Mouse (Mus musculus): ENCODE measurements around the gene Ggct. TPM values are rescaled to one million over a fixed set of nuclear protein-coding genes. Genes with fewer than 3 reads are reported as not detected.

Gene Ggct
- polyA plus RNA-seq, 1 experiment = 13.5 TPM

- WGBS = 78% methylated on average over 16 of the region's 16 CpGs
- Histone ChIP-seq H3K4me3 (ENCODE audit: insufficient read depth, low read depth, low read length) (no peak overlapping the region), H3K36me3 (ENCODE audit: control insufficient read depth, insufficient read depth, low read length) (peaks cover 3% of the 10 kb centered on the region), H3K27me3 (replicated peaks; ENCODE audit: control insufficient read depth, insufficient read depth, low read length) (no peaks in the 10 kb centered on the region), H3K4me1 (ENCODE audit: control insufficient read depth, insufficient read depth, low read length) (no peaks in the 10 kb centered on the region), H3K27ac (ENCODE audit: insufficient read depth, low read depth, low read length) (no peak overlapping the region)
- TF ChIP-seq POLR2A (IDR thresholded peaks at IDR 0.05; ENCODE audit: low read depth, low read length) = no peak
- TF ChIP-seq CTCF (conservative IDR thresholded peaks at IDR 0.05; ENCODE audit: insufficient read depth, insufficient read length, low read depth, low read length) = no peak
- DNase-seq = peak; percentile 31
These were observed 49.5 kb downstream of the Ggct start for GRCm38 (mm10) chr6:54943292-54943691.

GRCm38 (mm10) chr6:54941149-54941548 is 51.6 kb downstream of the Ggct start:
- WGBS = 94% methylated on average over 6 of the region's 6 CpGs
- no peak for DNase-seq
- Histone ChIP-seq H3K36me3 (ENCODE audit: control insufficient read depth, insufficient read depth, low read length) (peaks cover 3% of the 10 kb centered on the region), H3K27me3 (replicated peaks; ENCODE audit: control insufficient read depth, insufficient read depth, low read length) (no peaks in the 10 kb centered on the region), H3K27ac (ENCODE audit: insufficient read depth, low read depth, low read length) (no peak overlapping the region), H3K4me1 (ENCODE audit: control insufficient read depth, insufficient read depth, low read length) (no peaks in the 10 kb centered on the region), H3K4me3 (ENCODE audit: insufficient read depth, low read depth, low read length) (no peak overlapping the region)
- TF ChIP-seq POLR2A (IDR thresholded peaks at IDR 0.05; ENCODE audit: low read depth, low read length) (no peak), CTCF (conservative IDR thresholded peaks at IDR 0.05; ENCODE audit: insufficient read depth, insufficient read length, low read depth, low read length) (no peak)

- H3K27me3 ChIP-seq (replicated peaks; ENCODE audit: control insufficient read depth, insufficient read depth, low read length) = no peaks in the 10 kb centered on the region
- H3K27ac ChIP-seq (ENCODE audit: insufficient read depth, low read depth, low read length) = peak overlapping the region; percentile 13; the same call in 1 of the 2 replicates
- no peak for TF ChIP-seq CTCF (conservative IDR thresholded peaks at IDR 0.05; ENCODE audit: insufficient read depth, insufficient read length, low read depth, low read length)
- no peak for TF ChIP-seq POLR2A (IDR thresholded peaks at IDR 0.05; ENCODE audit: low read depth, low read length)
- no peak overlapping the region for H3K4me3 ChIP-seq (ENCODE audit: insufficient read depth, low read depth, low read length)
- 71% methylated on average over 7 of the region's 7 CpGs for WGBS
- no peaks in the 10 kb centered on the region for H3K4me1 ChIP-seq (ENCODE audit: control insufficient read depth, insufficient read depth, low read length)
- DNase-seq = peak; percentile 26
- H3K36me3 ChIP-seq (ENCODE audit: control insufficient read depth, insufficient read depth, low read length) = peaks cover 3% of the 10 kb centered on the region
These were observed 52.6 kb downstream of the Ggct start for GRCm38 (mm10) chr6:54940126-54940525.

- peak; percentile 79 for DNase-seq
- Histone ChIP-seq H3K27me3 (replicated peaks; ENCODE audit: control insufficient read depth, insufficient read depth, low read length) (no peaks in the 10 kb centered on the region), H3K4me3 (ENCODE audit: insufficient read depth, low read depth, low read length) (no peak overlapping the region), H3K27ac (ENCODE audit: insufficient read depth, low read depth, low read length) (peak overlapping the region; percentile 25; the same call in 1 of the 2 replicates), H3K4me1 (ENCODE audit: control insufficient read depth, insufficient read depth, low read length) (no peaks in the 10 kb centered on the region), H3K36me3 (ENCODE audit: control insufficient read depth, insufficient read depth, low read length) (peaks cover 3% of the 10 kb centered on the region)
- WGBS = 49% methylated on average over 4 of the region's 4 CpGs
- TF ChIP-seq POLR2A (IDR thresholded peaks at IDR 0.05; ENCODE audit: low read depth, low read length) (no peak), CTCF (conservative IDR thresholded peaks at IDR 0.05; ENCODE audit: insufficient read depth, insufficient read length, low read depth, low read length) (no peak)
These were observed 53.1 kb downstream of the Ggct start for GRCm38 (mm10) chr6:54939631-54940030.

- no peak overlapping the region for H3K27ac ChIP-seq (ENCODE audit: insufficient read depth, low read depth, low read length)
- no peak for DNase-seq
- TF ChIP-seq POLR2A (IDR thresholded peaks at IDR 0.05; ENCODE audit: low read depth, low read length) (no peak), CTCF (conservative IDR thresholded peaks at IDR 0.05; ENCODE audit: insufficient read depth, insufficient read length, low read depth, low read length) (no peak)
- WGBS = 75% methylated on average over 2 of the region's 2 CpGs
- no peaks in the 10 kb centered on the region for H3K36me3 ChIP-seq (ENCODE audit: control insufficient read depth, insufficient read depth, low read length)
- H3K4me1 ChIP-seq (ENCODE audit: control insufficient read depth, insufficient read depth, low read length) = no peaks in the 10 kb centered on the region
- no peak overlapping the region for H3K4me3 ChIP-seq (ENCODE audit: insufficient read depth, low read depth, low read length)
- no peaks in the 10 kb centered on the region for H3K27me3 ChIP-seq (replicated peaks; ENCODE audit: control insufficient read depth, insufficient read depth, low read length)
These were observed 56.3 kb downstream of the Ggct start for GRCm38 (mm10) chr6:54936496-54936895.

- 83% methylated on average over 5 of the region's 5 CpGs for WGBS
- H3K27me3 ChIP-seq (replicated peaks; ENCODE audit: control insufficient read depth, insufficient read depth, low read length) = no peaks in the 10 kb centered on the region
These were observed 57.8 kb downstream of the Ggct start for GRCm38 (mm10) chr6:54934930-54935329.

GRCm38 (mm10) chr6:54934313-54934712 is 58.4 kb downstream of the Ggct start:
- H3K4me1 ChIP-seq (ENCODE audit: control insufficient read depth, insufficient read depth, low read length) = no peaks in the 10 kb centered on the region
- H3K27ac ChIP-seq (ENCODE audit: insufficient read depth, low read depth, low read length) = peak overlapping the region; percentile 33; the same call in 1 of the 2 replicates
- WGBS = 86% methylated on average over 8 of the region's 8 CpGs
- no peak overlapping the region for H3K4me3 ChIP-seq (ENCODE audit: insufficient read depth, low read depth, low read length)
- TF ChIP-seq CTCF (conservative IDR thresholded peaks at IDR 0.05; ENCODE audit: insufficient read depth, insufficient read length, low read depth, low read length) = no peak
- no peak for TF ChIP-seq POLR2A (IDR thresholded peaks at IDR 0.05; ENCODE audit: low read depth, low read length)
- H3K36me3 ChIP-seq (ENCODE audit: control insufficient read depth, insufficient read depth, low read length) = no peaks in the 10 kb centered on the region
- DNase-seq = no peak
- H3K27me3 ChIP-seq (replicated peaks; ENCODE audit: control insufficient read depth, insufficient read depth, low read length) = no peaks in the 10 kb centered on the region

More at GRCm38 (mm10) chr6:54934930-54935329, 57.8 kb downstream of the Ggct start:
- no peak overlapping the region for H3K4me3 ChIP-seq (ENCODE audit: insufficient read depth, low read depth, low read length)
- no peak for DNase-seq
- H3K4me1 ChIP-seq (ENCODE audit: control insufficient read depth, insufficient read depth, low read length) = no peaks in the 10 kb centered on the region
- H3K27ac ChIP-seq (ENCODE audit: insufficient read depth, low read depth, low read length) = no peak overlapping the region
- TF ChIP-seq CTCF (conservative IDR thresholded peaks at IDR 0.05; ENCODE audit: insufficient read depth, insufficient read length, low read depth, low read length) = no peak
- TF ChIP-seq POLR2A (IDR thresholded peaks at IDR 0.05; ENCODE audit: low read depth, low read length) = no peak
- no peaks in the 10 kb centered on the region for H3K36me3 ChIP-seq (ENCODE audit: control insufficient read depth, insufficient read depth, low read length)
